Mouse (Mus musculus) kidney, adult 2 months (tissue): ENCODE measurements around the gene Mthfd1. TPM values are rescaled to one million over a fixed set of nuclear protein-coding genes. Genes with fewer than 3 reads are reported as not detected.

Experiments used
- DNase-seq: peaks from one replicate; pipeline ENCODE4 v3.0.0; 2021
- H3K27ac ChIP-seq: fragments of 200-500 bp; 2 replicates; pipeline ENCODE4 v1.5.1; 2012; ENCODE audit warnings: low read depth, low read length, control low read depth, inconsistent platforms; ENCODE audit not compliant: insufficient read depth
- H3K27me3 ChIP-seq: fragments of 200-500 bp; replicated peaks from 2 replicates; pipeline ENCODE4 v1.6.1; 2012; ENCODE audit warnings: mild to moderate bottlenecking, moderate library complexity, low read length, inconsistent platforms; ENCODE audit not compliant: control insufficient read depth, insufficient read depth
- H3K36me3 ChIP-seq: fragments of 200-500 bp; 2 replicates; pipeline ENCODE4 v1.6.1; 2012; ENCODE audit warnings: mild to moderate bottlenecking, moderate library complexity, low read length, inconsistent platforms; ENCODE audit not compliant: control insufficient read depth, insufficient read depth
- H3K4me1 ChIP-seq: fragments of 200-500 bp; 2 replicates; pipeline ENCODE4 v1.6.1; 2011; ENCODE audit warnings: low read length; ENCODE audit not compliant: control insufficient read depth, insufficient read depth
- H3K4me3 ChIP-seq: fragments of 200-500 bp; 2 replicates; pipeline ENCODE4 v1.5.1; 2011; ENCODE audit warnings: mild to moderate bottlenecking, low read depth, low read length, control low read depth; ENCODE audit not compliant: insufficient read depth
- CTCF ChIP-seq: fragments of 200-500 bp; conservative IDR thresholded peaks from 2 replicates; pipeline ENCODE4 v1.5.1; 2011; ENCODE audit warnings: low read depth, mild to moderate bottlenecking, control low read depth, low read length, moderate library complexity, mixed read lengths; ENCODE audit not compliant: insufficient read depth, insufficient read length
- POLR2A ChIP-seq: fragments of 200-500 bp; IDR thresholded peaks from one replicate; pipeline ENCODE4 v1.6.1; 2011; ENCODE audit warnings: low read depth, low read length, control low read depth
- WGBS: fragments of 180-500 bp; shearing (Covaris S2); methylation state at CpG from one replicate; pipeline ENCODE4 v1.1.7; 2018; 5-methylcytosine and 5-hydroxymethylcytosine counted together
- polyA plus RNA-seq: library from polyadenylated mRNA; depleted of rRNA; stranded (reverse); fragments of >200 nt; gene quantifications from 2 replicates; pipeline ENCODE4 v1.2.3, GENCODE M21; 2012

Gene Mthfd1
- polyA plus RNA-seq, 1 experiment = 132 TPM

DNA sequence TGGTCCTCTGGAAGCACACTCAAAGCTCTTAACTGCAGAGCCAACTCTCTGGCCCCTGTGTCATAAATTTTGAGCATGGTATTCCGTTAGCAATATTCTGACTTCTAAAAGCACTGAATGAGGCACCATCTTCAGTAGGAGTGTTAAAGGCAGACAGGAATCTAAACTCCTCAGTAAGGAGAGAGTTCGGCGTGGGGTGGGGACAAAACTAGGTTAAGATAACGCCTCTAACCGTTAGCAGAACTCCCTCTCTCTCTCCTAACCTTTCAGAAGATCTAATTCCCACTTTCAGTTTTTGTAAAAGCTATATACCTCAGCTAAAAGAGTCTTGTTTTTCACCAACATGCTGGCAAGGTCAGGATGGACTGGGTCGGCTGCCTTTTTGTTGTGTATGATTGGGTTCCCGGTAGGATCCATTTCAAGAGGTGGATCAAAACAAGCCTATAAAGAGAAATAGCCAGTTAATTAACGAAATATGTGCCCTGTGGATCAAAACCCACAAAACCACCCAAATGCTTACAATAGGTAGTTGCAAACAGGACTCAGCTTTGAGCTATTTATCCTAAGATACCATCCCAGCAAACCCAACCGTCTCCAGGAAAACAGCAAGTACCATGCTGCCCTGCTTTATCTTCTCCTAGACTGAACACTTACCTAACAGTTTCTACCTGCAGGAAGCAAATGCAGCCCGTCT is 15.8 kb upstream of the Mthfd1 start:
- no peak for DNase-seq
- Histone ChIP-seq H3K36me3 (no peaks in the 10 kb centered on the region), H3K4me1 (no peaks in the 10 kb centered on the region), H3K4me3 (no peak overlapping the region), H3K27me3 (no peaks in the 10 kb centered on the region), H3K27ac (no peak overlapping the region)
- no peak for TF ChIP-seq POLR2A
- no peak for TF ChIP-seq CTCF
- WGBS = 62% methylated on average over 10 of the region's 10 CpGs

DNA sequence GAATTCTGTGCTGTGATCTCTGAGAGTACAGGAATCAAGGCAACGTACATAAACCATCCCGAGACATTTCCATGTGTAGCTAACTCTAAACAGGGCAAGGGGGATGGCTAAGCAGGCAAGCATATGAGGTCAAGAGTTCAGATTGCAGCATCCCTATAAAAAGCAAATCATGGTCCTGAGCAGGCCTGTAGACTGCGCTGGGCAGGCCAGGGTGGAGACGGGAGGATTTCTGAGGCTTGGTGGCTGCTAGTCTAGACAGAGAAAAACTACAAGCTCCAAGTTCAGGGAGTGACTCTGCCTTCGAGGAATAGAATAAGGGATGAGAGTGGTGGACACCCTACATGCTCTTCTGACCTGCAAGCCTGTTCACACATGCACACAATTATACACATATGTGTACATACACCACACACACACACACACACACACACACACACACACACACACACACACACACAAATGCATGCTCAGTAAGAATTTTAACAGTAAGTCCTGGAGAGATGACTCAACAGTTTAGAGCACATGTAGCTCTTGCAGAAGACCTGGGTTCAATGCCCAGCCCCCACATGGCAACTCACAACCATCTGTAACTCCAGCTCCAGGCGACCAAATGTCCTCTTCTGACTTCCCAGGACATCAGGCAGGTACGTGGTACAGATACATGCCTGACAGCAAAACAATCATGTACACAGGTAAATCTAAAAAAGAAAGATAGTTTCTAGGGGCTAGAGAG is 15.1 kb upstream of the Mthfd1 start:
- Histone ChIP-seq H3K4me1 (no peaks in the 10 kb centered on the region), H3K4me3 (no peak overlapping the region), H3K36me3 (no peaks in the 10 kb centered on the region), H3K27ac (no peak overlapping the region), H3K27me3 (no peaks in the 10 kb centered on the region)
- TF ChIP-seq CTCF (no peak), POLR2A (no peak)
- DNase-seq = no peak
- 74% methylated on average over 7 of the region's 7 CpGs for WGBS

DNA sequence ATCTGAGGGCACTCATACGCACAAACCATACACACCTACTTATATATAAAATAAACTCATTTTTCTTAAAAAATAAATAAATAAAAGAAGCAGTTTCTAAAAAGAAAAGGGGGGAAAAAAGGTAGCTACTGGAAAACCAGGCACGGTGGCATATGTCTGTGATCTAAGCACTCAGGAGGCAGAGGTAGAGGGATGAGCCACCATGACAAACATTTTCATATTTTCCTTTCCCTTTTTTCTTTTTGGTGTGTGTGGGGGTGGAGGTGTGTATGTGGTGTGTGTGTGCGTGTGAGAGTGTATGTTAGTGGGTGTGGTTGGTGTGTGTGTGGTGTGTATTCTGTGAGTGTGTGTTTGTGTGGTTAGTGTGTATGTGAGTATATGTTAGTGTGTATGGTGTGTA is 14.4 kb upstream of the Mthfd1 start:
- WGBS = 87% methylated on average over 3 of the region's 3 CpGs

DNA sequence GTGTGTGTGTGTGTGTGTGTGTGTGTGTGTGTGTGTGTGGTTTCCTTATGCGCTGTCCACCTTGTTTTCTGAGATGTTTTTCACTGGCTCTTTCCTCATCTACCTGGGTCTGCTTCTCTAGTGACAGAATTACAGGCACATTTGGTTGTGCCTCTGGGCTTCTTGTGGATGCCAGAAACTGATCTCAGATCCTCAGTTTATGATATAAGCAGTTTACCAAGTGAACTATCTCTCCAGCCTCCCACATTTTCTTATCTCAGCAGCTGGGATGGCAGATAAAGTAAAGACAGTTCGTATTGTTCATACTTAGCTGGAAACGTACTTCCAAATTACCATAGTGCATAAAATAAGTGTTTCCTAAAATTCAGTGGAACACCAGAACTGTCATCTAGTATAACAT is 14.0 kb upstream of the Mthfd1 start:
- no peak for DNase-seq
- Histone ChIP-seq H3K4me1 (no peaks in the 10 kb centered on the region), H3K27ac (no peak overlapping the region), H3K27me3 (no peaks in the 10 kb centered on the region), H3K4me3 (no peak overlapping the region), H3K36me3 (no peaks in the 10 kb centered on the region)
- 85% methylated on average over 3 of the region's 3 CpGs for WGBS
- TF ChIP-seq CTCF (no peak), POLR2A (no peak)

More for the DNA sequence above, 14.4 kb upstream of the Mthfd1 start:
- Histone ChIP-seq H3K36me3 (no peaks in the 10 kb centered on the region), H3K27me3 (no peaks in the 10 kb centered on the region), H3K4me3 (no peak overlapping the region), H3K27ac (no peak overlapping the region), H3K4me1 (no peaks in the 10 kb centered on the region)
- DNase-seq = no peak
- TF ChIP-seq POLR2A (no peak), CTCF (no peak)

DNA sequence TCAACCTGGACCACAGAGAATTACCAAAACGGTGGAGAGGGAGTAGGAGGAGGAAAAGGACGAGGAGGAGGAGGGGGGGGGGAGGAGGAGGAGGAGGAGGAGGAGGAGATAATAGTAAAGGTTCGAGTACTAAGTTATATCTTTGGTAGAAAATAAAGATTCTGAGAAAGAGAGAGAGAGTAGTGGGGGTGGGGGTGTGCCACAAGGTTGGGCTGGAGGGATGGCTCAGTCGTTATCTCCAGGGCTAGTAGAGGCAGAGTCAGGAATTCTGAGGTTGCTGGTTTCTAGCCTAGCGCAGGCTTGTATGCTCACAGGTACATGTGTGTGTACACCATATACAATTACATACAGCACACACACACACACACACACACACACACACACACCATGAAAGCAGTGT is 13.3 kb upstream of the Mthfd1 start:
- no peaks in the 10 kb centered on the region for H3K27me3 ChIP-seq
- WGBS = 46% methylated on average over 5 of the region's 5 CpGs
- H3K36me3 ChIP-seq = no peaks in the 10 kb centered on the region
- no peaks in the 10 kb centered on the region for H3K4me1 ChIP-seq
- no peak for TF ChIP-seq POLR2A
- TF ChIP-seq CTCF = no peak
- H3K27ac ChIP-seq = no peak overlapping the region
- no peak overlapping the region for H3K4me3 ChIP-seq
- DNase-seq = no peak

DNA sequence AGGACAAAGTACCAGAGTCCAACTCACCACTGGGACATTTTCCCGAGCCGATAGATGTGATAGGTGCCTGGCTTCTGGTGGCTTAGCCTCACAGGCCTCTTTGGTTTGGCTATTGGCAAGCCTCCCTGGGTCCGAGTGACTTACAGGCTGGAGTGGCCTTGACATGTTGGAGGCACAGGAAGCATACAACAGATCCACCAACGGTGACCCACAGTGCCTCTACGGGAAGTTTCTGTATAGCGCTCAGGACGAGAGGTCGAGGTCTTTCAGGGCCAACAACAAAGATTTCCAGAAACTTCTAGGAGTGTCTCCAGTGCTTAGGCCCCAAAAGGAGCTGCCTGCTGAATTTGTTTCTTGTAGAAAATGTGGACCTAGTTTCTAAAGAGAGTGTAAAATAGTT is 10.1 kb upstream of the Mthfd1 start:
- Histone ChIP-seq H3K4me3 (no peak overlapping the region), H3K27ac (no peak overlapping the region), H3K4me1 (no peaks in the 10 kb centered on the region), H3K27me3 (no peaks in the 10 kb centered on the region), H3K36me3 (no peaks in the 10 kb centered on the region)
- WGBS = 89% methylated on average over 8 of the region's 8 CpGs
- TF ChIP-seq POLR2A = no peak
- TF ChIP-seq CTCF = no peak
- DNase-seq = no peak

DNA sequence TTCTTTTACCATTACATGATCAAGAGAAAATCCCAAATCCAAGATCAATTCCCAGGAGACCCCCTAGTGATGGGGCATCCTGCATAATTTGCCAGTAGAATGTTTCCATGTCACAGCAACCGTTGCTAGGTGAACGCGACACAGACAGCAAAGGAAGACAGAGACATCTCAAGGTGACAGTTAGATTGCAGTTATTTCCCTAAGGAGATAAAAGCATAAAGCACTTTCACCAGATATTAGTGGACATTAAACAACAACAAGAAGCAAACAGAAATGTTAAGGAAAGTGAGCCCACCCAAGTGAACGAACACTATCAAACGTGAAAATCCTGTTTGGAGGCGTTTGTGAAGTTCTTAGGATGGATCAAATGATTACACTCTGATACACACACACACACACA is 8.5 kb upstream of the Mthfd1 start, which contains the start of gene Tex21:
TSS of gene Tex21 (minus strand) at position 101 of the 400 bp plus-strand sequence.
- 83% methylated on average over 6 of the region's 6 CpGs for WGBS
- TF ChIP-seq CTCF (no peak), POLR2A (no peak)

More for the DNA sequence above, 8.5 kb upstream of the Mthfd1 start, which contains the start of gene Tex21:
- Histone ChIP-seq H3K27ac (no peak within 1 kb of the TSS), H3K4me1 (no peaks in the 10 kb centered on the region), H3K4me3 (no peak within 1 kb of the TSS), H3K27me3 (no peaks in the 10 kb centered on the region), H3K36me3 (no peaks in the 10 kb centered on the region)
- DNase-seq = no peak
